Mouse (Mus musculus) lung, embryonic 15.5 days (tissue): Measurements from ENCODE around the gene Atp5b. TPM values are rescaled to one million over a fixed set of nuclear protein-coding genes. Genes with fewer than 3 reads are reported as not detected.

Source experiments
- ATAC-seq: fragments of 200-750 bp; cut with Nextera tagmentation; 2 replicates; pipeline ENCODE4 v1.8.0; 2017; ENCODE audit warnings: moderate number of reproducible peaks, borderline replicate concordance; ENCODE audit not compliant: low FRiP score, low TSS enrichment; ENCODE audit errors: extremely low read depth
- H3K27ac ChIP-seq: fragments of 300-500 bp; sonication (generic); 2 replicates; pipeline ENCODE4 v1.5.1; 2015; ENCODE audit warnings: moderate library complexity, mild to moderate bottlenecking, inconsistent platforms
- H3K27me3 ChIP-seq: fragments of 300-500 bp; sonication (generic); 2 replicates; pipeline ENCODE4 v1.6.1; 2015; ENCODE audit warnings: inconsistent platforms
- H3K36me3 ChIP-seq: fragments of 300-500 bp; sonication (generic); 2 replicates; pipeline ENCODE4 v1.6.1; 2015; ENCODE audit warnings: inconsistent platforms
- H3K4me1 ChIP-seq: fragments of 300-500 bp; sonication (generic); 2 replicates; pipeline ENCODE4 v1.6.1; 2015; ENCODE audit warnings: inconsistent platforms
- H3K4me2 ChIP-seq: fragments of 300-500 bp; sonication (generic); 2 replicates; pipeline ENCODE4 v1.6.1; 2015; ENCODE audit warnings: inconsistent platforms, mild to moderate bottlenecking, moderate library complexity
- H3K4me3 ChIP-seq: fragments of 300-500 bp; sonication (generic); 2 replicates; pipeline ENCODE4 v1.5.1; 2015; ENCODE audit warnings: mild to moderate bottlenecking, inconsistent platforms
- H3K9ac ChIP-seq: fragments of 300-500 bp; sonication (generic); 2 replicates; pipeline ENCODE4 v1.6.1; 2015; ENCODE audit warnings: inconsistent platforms
- H3K9me3 ChIP-seq: fragments of 300-500 bp; sonication (generic); 2 replicates; pipeline ENCODE4 v1.6.1; 2016; ENCODE audit warnings: inconsistent platforms
- WGBS: fragments of 180-500 bp; shearing (Covaris S2); methylation state at CpG from one replicate; pipeline ENCODE4 v1.1.7; 2015; 5-methylcytosine and 5-hydroxymethylcytosine counted together
- polyA plus RNA-seq: library from polyadenylated mRNA; unstranded; fragments of >200 nt; fragmentation: Nextera tagmentation; extraction: Ambion mirVana; gene quantifications from 2 replicates; pipeline ENCODE4 v1.2.1, GENCODE M21; 2015

The Atp5b gene
- polyA plus RNA-seq, 1 experiment from 2014 or later, result 2,263 TPM

- H3K4me1 ChIP-seq, result peaks cover 47% of the 10 kb centered on the region
- peak within 1 kb of the TSS; percentile 87 for H3K4me2 ChIP-seq
- peak; percentile 6 for ATAC-seq
- H3K9ac ChIP-seq, result peak within 1 kb of the TSS; percentile 71
- no peaks in the 10 kb centered on the region for H3K9me3 ChIP-seq
- H3K27ac ChIP-seq, result peak within 1 kb of the TSS; percentile 97
- 2% methylated on average over 20 of the region's 20 CpGs for WGBS
- peak within 1 kb of the TSS; percentile 88 for H3K4me3 ChIP-seq
- H3K27me3 ChIP-seq, result no peaks in the 10 kb centered on the region
- peaks cover 40% of the 10 kb centered on the region for H3K36me3 ChIP-seq
Observed at GRCm38 (mm10) chr10:128091564-128092505, 8.8 kb downstream of the Atp5b start, which contains the start of gene Baz2a. Baz2a (plus strand) TSS chr10:128091577.

GRCm38 (mm10) chr10:128092506-128093495, 9.7 kb downstream of the Atp5b start:
- H3K36me3 ChIP-seq, result peaks cover 31% of the 10 kb centered on the region
- peak overlapping the region; percentile 97 for H3K27ac ChIP-seq
- WGBS, result under 1% methylated on average over 69 of the region's 88 CpGs
- no peaks in the 10 kb centered on the region for H3K9me3 ChIP-seq
- H3K4me3 ChIP-seq, result peak overlapping the region; percentile 88
- peak; percentile 66 for ATAC-seq
- peaks cover 51% of the 10 kb centered on the region for H3K4me1 ChIP-seq
- H3K27me3 ChIP-seq, result no peaks in the 10 kb centered on the region
- peak overlapping the region; percentile 71 for H3K9ac ChIP-seq
- H3K4me2 ChIP-seq, result peak overlapping the region; percentile 87

GRCm38 (mm10) chr10:128093496-128094294, 10.6 kb downstream of the Atp5b start:
- 27% methylated on average over 13 of the region's 13 CpGs for WGBS
- H3K9ac ChIP-seq, result peak overlapping the region; percentile 71
- H3K4me1 ChIP-seq, result peaks cover 60% of the 10 kb centered on the region

GRCm38 (mm10) chr10:128094340-128094968, 11.4 kb downstream of the Atp5b start:
- Histone ChIP-seq H3K27ac (0 out of 2 replicates have a peak overlapping the region, but pooled peaks have one; percentile 46), H3K9ac (0 out of 2 replicates have a peak overlapping the region, but pooled peaks have one; percentile 71), H3K9me3 (no peaks in the 10 kb centered on the region), H3K36me3 (peaks cover 14% of the 10 kb centered on the region), H3K4me3 (peak overlapping the region; percentile 88), H3K4me1 (peaks cover 63% of the 10 kb centered on the region), H3K4me2 (peak overlapping the region; percentile 87), H3K27me3 (no peaks in the 10 kb centered on the region)
- WGBS, result 10% methylated on average over 19 of the region's 19 CpGs
- ATAC-seq, result peak; percentile 62

More at GRCm38 (mm10) chr10:128093496-128094294, 10.6 kb downstream of the Atp5b start:
- Histone ChIP-seq H3K36me3 (peaks cover 22% of the 10 kb centered on the region), H3K4me3 (peak overlapping the region; percentile 88), H3K27ac (peak overlapping the region; percentile 97), H3K27me3 (no peaks in the 10 kb centered on the region), H3K4me2 (peak overlapping the region; percentile 87), H3K9me3 (no peaks in the 10 kb centered on the region)
- no peak for ATAC-seq

- no peaks in the 10 kb centered on the region for H3K9me3 ChIP-seq
- peak overlapping the region; percentile 88 for H3K4me3 ChIP-seq
- no peak overlapping the region for H3K27ac ChIP-seq
- ATAC-seq, result no peak
- 27% methylated on average over 9 of the region's 9 CpGs for WGBS
- H3K4me2 ChIP-seq, result peak overlapping the region; percentile 87
- 0 out of 2 replicates have a peak overlapping the region, but pooled peaks have one; percentile 71 for H3K9ac ChIP-seq
- H3K27me3 ChIP-seq, result no peaks in the 10 kb centered on the region
- peaks cover 63% of the 10 kb centered on the region for H3K4me1 ChIP-seq
- peaks cover 7% of the 10 kb centered on the region for H3K36me3 ChIP-seq
Observed at GRCm38 (mm10) chr10:128095003-128095636, 12.0 kb downstream of the Atp5b start.

GRCm38 (mm10) chr10:128096313-128096692, 13.2 kb downstream of the Atp5b start:
- Histone ChIP-seq H3K27ac (no peak overlapping the region), H3K4me1 (peaks cover 55% of the 10 kb centered on the region)

GRCm38 (mm10) chr10:128096693-128097586, 13.9 kb downstream of the Atp5b start:
- WGBS, result under 1% methylated on average over 73 of the region's 86 CpGs
- no peaks in the 10 kb centered on the region for H3K27me3 ChIP-seq
- H3K4me2 ChIP-seq, result peak overlapping the region; percentile 80
- peak overlapping the region; percentile 70 for H3K9ac ChIP-seq
- peak overlapping the region; percentile 82 for H3K4me3 ChIP-seq
- H3K36me3 ChIP-seq, result no peaks in the 10 kb centered on the region
- peaks cover 49% of the 10 kb centered on the region for H3K4me1 ChIP-seq
- peak; percentile 74 for ATAC-seq
- no peaks in the 10 kb centered on the region for H3K9me3 ChIP-seq
- peak overlapping the region; percentile 76 for H3K27ac ChIP-seq

More at GRCm38 (mm10) chr10:128096313-128096692, 13.2 kb downstream of the Atp5b start:
- 18% methylated on average over 4 of the region's 4 CpGs for WGBS
- Histone ChIP-seq H3K27me3 (no peaks in the 10 kb centered on the region), H3K4me2 (peak overlapping the region; percentile 80), H3K9ac (no peak overlapping the region), H3K9me3 (no peaks in the 10 kb centered on the region), H3K4me3 (peak overlapping the region; percentile 82), H3K36me3 (no peaks in the 10 kb centered on the region)
- no peak for ATAC-seq

- Histone ChIP-seq H3K4me3 (peak overlapping the region; percentile 82), H3K9ac (peak overlapping the region; percentile 70), H3K9me3 (no peaks in the 10 kb centered on the region), H3K36me3 (no peaks in the 10 kb centered on the region), H3K27ac (peak overlapping the region; percentile 76), H3K27me3 (no peaks in the 10 kb centered on the region), H3K4me2 (peak overlapping the region; percentile 80), H3K4me1 (peaks cover 45% of the 10 kb centered on the region)
- under 1% methylated on average over 13 of the region's 13 CpGs for WGBS
- ATAC-seq, result no peak
Observed at GRCm38 (mm10) chr10:128097587-128097971, 14.5 kb downstream of the Atp5b start.

GRCm38 (mm10) chr10:128110103-128110761, 27.2 kb downstream of the Atp5b start:
- peaks cover 51% of the 10 kb centered on the region for H3K36me3 ChIP-seq
- ATAC-seq, result no peak
- no peak overlapping the region for H3K4me2 ChIP-seq
- H3K4me1 ChIP-seq, result peaks cover 5% of the 10 kb centered on the region; the same call in 1 of the 2 replicates
- WGBS, result 79% methylated on average over 4 of the region's 4 CpGs
- H3K27ac ChIP-seq, result no peak overlapping the region
- H3K9ac ChIP-seq, result no peak overlapping the region
- no peaks in the 10 kb centered on the region for H3K9me3 ChIP-seq
- H3K27me3 ChIP-seq, result no peaks in the 10 kb centered on the region
- no peak overlapping the region for H3K4me3 ChIP-seq
